Mouse (Mus musculus) ovary, postnatal 36 days (tissue): ENCODE results near the gene Ccdc122.

Source experiments
- DNase-seq: peaks from one replicate; pipeline ENCODE4 v3.0.0; 2022; ENCODE audit warnings: low spot score, mixed read lengths

The Ccdc122 gene

GRCm38 (mm10) chr14:77130612-77131011 lies 94.0 kb downstream of the Ccdc122 start:
- no peak for DNase-seq

GRCm38 (mm10) chr14:77136936-77137335 lies 100.4 kb downstream of the Ccdc122 start:
- no peak for DNase-seq

DNA sequence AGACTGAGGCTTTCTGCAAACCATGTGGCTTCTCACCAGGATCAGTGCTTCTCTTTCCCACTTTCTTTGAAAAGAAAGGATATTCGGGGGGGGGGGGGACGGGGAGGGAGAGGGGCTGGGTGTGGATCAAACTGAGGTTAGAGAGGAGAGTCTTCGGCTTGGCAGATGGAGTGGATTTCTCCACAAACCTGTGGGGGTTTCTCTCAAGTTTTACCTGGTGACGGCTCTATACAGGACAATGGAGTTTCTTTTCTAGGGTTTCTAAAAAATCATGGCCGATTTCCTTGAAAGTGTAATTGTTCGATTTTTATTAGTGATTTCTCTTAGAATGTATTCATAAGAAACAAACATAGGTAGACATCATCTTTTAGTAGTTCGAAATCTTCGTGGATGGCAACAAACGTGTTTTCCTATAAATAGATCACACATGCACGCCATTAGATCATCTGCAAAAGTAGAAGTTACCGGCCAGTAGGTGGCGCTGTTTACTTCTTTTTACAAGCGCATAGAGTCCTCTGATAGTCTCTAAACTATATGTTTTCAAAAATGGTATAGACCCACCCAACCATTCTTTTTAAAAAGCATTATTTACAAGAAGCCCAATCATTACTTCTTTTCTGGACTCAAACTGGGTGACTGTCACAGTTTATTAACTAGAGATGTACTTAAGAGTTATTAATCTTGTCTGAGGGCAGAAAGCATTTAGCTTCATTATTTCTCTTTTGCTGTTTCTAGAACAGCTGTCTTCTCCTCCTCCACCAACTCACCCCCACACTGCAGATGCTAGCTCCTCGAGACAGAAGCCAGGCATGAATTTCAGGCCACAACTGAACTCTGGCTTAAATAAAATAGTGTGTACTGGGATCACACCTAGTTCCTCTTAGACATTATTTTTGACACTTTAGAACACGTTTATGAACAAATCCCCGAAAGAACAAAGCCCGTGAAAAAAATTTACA lies 105.0 kb downstream of the Ccdc122 start:
- DNase-seq: peak; percentile 51

- DNase-seq: no peak
These were observed 108.5 kb downstream of the Ccdc122 start for GRCm38 (mm10) chr14:77145103-77145502.

GRCm38 (mm10) chr14:77147635-77148034 lies 111.1 kb downstream of the Ccdc122 start:
- DNase-seq: no peak

GRCm38 (mm10) chr14:77150556-77150955 lies 114.0 kb downstream of the Ccdc122 start:
- no peak for DNase-seq

DNA sequence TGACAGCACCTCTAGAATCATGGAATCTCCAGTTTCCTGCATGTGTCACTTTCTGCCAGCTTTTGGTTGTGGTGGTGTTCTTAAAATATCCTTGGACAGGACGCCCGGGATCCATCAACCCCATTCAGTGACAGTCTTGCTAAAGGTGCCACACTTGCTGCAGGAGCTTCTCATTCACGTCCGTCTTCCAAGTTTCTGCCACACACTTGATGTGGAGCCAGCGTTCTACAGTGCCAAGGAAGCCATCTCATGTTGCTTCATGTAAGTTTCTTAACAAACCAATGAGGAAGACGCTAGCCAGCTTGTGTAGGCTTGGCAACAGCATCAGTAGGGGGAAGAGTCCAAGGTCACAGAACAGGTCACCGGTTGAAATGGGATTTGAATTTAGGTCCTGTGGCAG lies 114.9 kb downstream of the Ccdc122 start:
- no peak for DNase-seq

GRCm38 (mm10) chr14:77156222-77156910 lies 119.8 kb downstream of the Ccdc122 start, which contains the start of gene Enox1:
TSS of gene Enox1 (plus strand) at chr14:77156763.
- peak; percentile 58 for DNase-seq

- peak; percentile 49 for DNase-seq
These were observed 120.4 kb downstream of the Ccdc122 start for GRCm38 (mm10) chr14:77156911-77157504.

GRCm38 (mm10) chr14:77157505-77157911 lies 120.9 kb downstream of the Ccdc122 start:
- DNase-seq: peak; percentile 54

DNA sequence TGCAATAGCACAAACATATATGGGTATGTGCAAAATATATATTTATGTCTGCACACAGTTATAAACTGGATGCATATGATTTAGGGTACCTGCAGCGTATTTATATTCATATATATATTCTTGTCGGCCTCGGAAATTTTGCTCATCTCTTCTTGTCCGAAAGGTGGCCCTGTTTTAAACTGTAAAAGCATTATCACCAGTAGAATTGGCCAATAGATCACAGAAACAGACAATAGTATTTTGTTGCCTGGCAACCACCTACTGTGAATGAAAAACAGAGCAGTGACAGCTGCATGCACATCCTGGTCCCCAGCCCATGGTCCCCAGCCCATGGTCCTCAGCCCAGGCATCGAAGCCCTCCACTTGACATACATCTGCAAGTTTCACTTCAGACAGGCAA lies 122.8 kb downstream of the Ccdc122 start:
- DNase-seq: no peak
